Mouse (Mus musculus) testis, postnatal 14 days (tissue): ENCODE measurements at regions not wholly inside any gene's neighbourhood (a gene's known extent, or its start where the extent isn't known, plus 50 kb on each side); places are given as distances from the start of the nearest gene placed in this dataset.

Experiments used
- DNase-seq: peaks from one replicate; pipeline ENCODE4 v3.0.0; 2021; ENCODE audit warnings: low spot score

- no peak for DNase-seq
Measured at GRCm38 (mm10) chr15:62219934-62220540, 1297.2 kb upstream of the A1bg start.

GRCm38 (mm10) chr15:62218346-62219080 lies 1295.7 kb upstream of the A1bg start:
- DNase-seq, result no peak

- no peak for DNase-seq
Measured at GRCm38 (mm10) chr15:62216688-62217477, 1294.1 kb upstream of the A1bg start.

GRCm38 (mm10) chr15:62215616-62216398 lies 1293.0 kb upstream of the A1bg start:
- no peak for DNase-seq

GRCm38 (mm10) chr15:62214300-62214699 lies 1291.5 kb upstream of the A1bg start:
- DNase-seq, result peak; percentile 11

GRCm38 (mm10) chr15:62212283-62212910 lies 1289.6 kb upstream of the A1bg start:
- DNase-seq, result no peak

- DNase-seq, result no peak
Measured at GRCm38 (mm10) chr15:62209881-62210481, 1287.2 kb upstream of the A1bg start.

GRCm38 (mm10) chr15:62209296-62209695 lies 1286.5 kb upstream of the A1bg start:
- DNase-seq, result no peak

GRCm38 (mm10) chr15:62206502-62206902 lies 1283.7 kb upstream of the A1bg start:
- DNase-seq, result no peak

GRCm38 (mm10) chr15:62203951-62204905 lies 1281.4 kb upstream of the A1bg start:
- no peak for DNase-seq

GRCm38 (mm10) chr15:62202781-62203375 lies 1280.1 kb upstream of the A1bg start:
- DNase-seq, result peak; percentile 35

GRCm38 (mm10) chr15:62198721-62199120 lies 1275.9 kb upstream of the A1bg start:
- DNase-seq, result no peak

- DNase-seq, result no peak
Measured at GRCm38 (mm10) chr15:62198194-62198593, 1275.4 kb upstream of the A1bg start.

GRCm38 (mm10) chr15:62195440-62195839 lies 1272.6 kb upstream of the A1bg start:
- no peak for DNase-seq

- DNase-seq, result no peak
Measured at GRCm38 (mm10) chr15:62192706-62193105, 1269.9 kb upstream of the A1bg start.

GRCm38 (mm10) chr15:62191641-62192040 lies 1268.8 kb upstream of the A1bg start:
- no peak for DNase-seq

GRCm38 (mm10) chr15:62190977-62191614 lies 1268.3 kb upstream of the A1bg start:
- DNase-seq, result no peak

- no peak for DNase-seq
Measured at GRCm38 (mm10) chr15:62190224-62190910, 1267.6 kb upstream of the A1bg start.
